Mouse (Mus musculus): ENCODE data around the gene Ugt1a6b. TPM values are rescaled to one million over a fixed set of nuclear protein-coding genes. Genes with fewer than 3 reads are reported as not detected.

Gene Ugt1a6b
- polyA plus RNA-seq, 1 experiment from 2014 or later = 0.55 TPM

GRCm38 (mm10) chr1:88247660-88248059, 144.6 kb downstream of the Ugt1a6b start:
- no peak for ATAC-seq (replicated peaks; ENCODE audit: low FRiP score, low read depth)
- DNase-seq (ENCODE audit: low spot score) = no peak
- H3K4me3 ChIP-seq (replicated peaks; ENCODE audit: low read depth, low read length) = no peak overlapping the region
- no peak overlapping the region for H3K4me2 ChIP-seq (ENCODE audit: low read length)
- H3K27me3 ChIP-seq (ENCODE audit: insufficient read depth, low read length) = no peaks in the 10 kb centered on the region
- 44% methylated on average over 2 of the region's 2 CpGs for WGBS
- H3K27ac ChIP-seq = no peak overlapping the region
- no peak for TF ChIP-seq CTCF (IDR thresholded peaks at IDR 0.05; ENCODE audit: low read depth)
- H3K9ac ChIP-seq (ENCODE audit: low read depth, low read length) = no peak overlapping the region
- no peaks in the 10 kb centered on the region for H3K36me3 ChIP-seq (ENCODE audit: insufficient read depth, low read length)
- H3K9me3 ChIP-seq (replicated peaks; ENCODE audit: low read length) = peaks cover 38% of the 10 kb centered on the region
- H3K4me1 ChIP-seq (replicated peaks; ENCODE audit: insufficient read depth, low read length) = no peaks in the 10 kb centered on the region

- Histone ChIP-seq H3K4me3 (replicated peaks; ENCODE audit: low read depth, low read length) (no peak overlapping the region), H3K4me2 (ENCODE audit: low read length) (no peak overlapping the region), H3K9ac (ENCODE audit: low read depth, low read length) (no peak overlapping the region), H3K36me3 (ENCODE audit: insufficient read depth, low read length) (no peaks in the 10 kb centered on the region), H3K27me3 (ENCODE audit: insufficient read depth, low read length) (no peaks in the 10 kb centered on the region), H3K4me1 (replicated peaks; ENCODE audit: insufficient read depth, low read length) (no peaks in the 10 kb centered on the region), H3K9me3 (replicated peaks; ENCODE audit: low read length) (peaks cover 38% of the 10 kb centered on the region), H3K27ac (no peak overlapping the region)
- TF ChIP-seq CTCF (IDR thresholded peaks at IDR 0.05; ENCODE audit: low read depth) = no peak
- 70% methylated on average over 4 of the region's 4 CpGs for WGBS
- DNase-seq (ENCODE audit: low spot score) = no peak
- no peak for ATAC-seq (replicated peaks; ENCODE audit: low FRiP score, low read depth)
These were observed 145.6 kb downstream of the Ugt1a6b start for GRCm38 (mm10) chr1:88248658-88249057.

GRCm38 (mm10) chr1:88249596-88249995, 146.5 kb downstream of the Ugt1a6b start:
- peaks cover 38% of the 10 kb centered on the region for H3K9me3 ChIP-seq (replicated peaks; ENCODE audit: low read length)
- WGBS = 75% methylated on average over 7 of the region's 7 CpGs
- no peak for ATAC-seq (replicated peaks; ENCODE audit: low FRiP score, low read depth)

GRCm38 (mm10) chr1:88250023-88250422, 147.0 kb downstream of the Ugt1a6b start:
- WGBS = 83% methylated on average over 5 of the region's 5 CpGs
- Histone ChIP-seq H3K4me2 (ENCODE audit: low read length) (no peak overlapping the region), H3K36me3 (ENCODE audit: insufficient read depth, low read length) (no peaks in the 10 kb centered on the region), H3K9ac (ENCODE audit: low read depth, low read length) (no peak overlapping the region), H3K27me3 (ENCODE audit: insufficient read depth, low read length) (no peaks in the 10 kb centered on the region), H3K9me3 (replicated peaks; ENCODE audit: low read length) (peaks cover 35% of the 10 kb centered on the region), H3K4me3 (replicated peaks; ENCODE audit: low read depth, low read length) (no peak overlapping the region), H3K4me1 (replicated peaks; ENCODE audit: insufficient read depth, low read length) (no peaks in the 10 kb centered on the region), H3K27ac (no peak overlapping the region)
- no peak for TF ChIP-seq CTCF (IDR thresholded peaks at IDR 0.05; ENCODE audit: low read depth)
- DNase-seq (ENCODE audit: low spot score) (no peak), ATAC-seq (replicated peaks; ENCODE audit: low FRiP score, low read depth) (no peak)

More at GRCm38 (mm10) chr1:88249596-88249995, 146.5 kb downstream of the Ugt1a6b start:
- TF ChIP-seq CTCF (IDR thresholded peaks at IDR 0.05; ENCODE audit: low read depth) = no peak
- H3K4me1 ChIP-seq (replicated peaks; ENCODE audit: insufficient read depth, low read length) = no peaks in the 10 kb centered on the region
- no peak overlapping the region for H3K4me3 ChIP-seq (replicated peaks; ENCODE audit: low read depth, low read length)
- no peak overlapping the region for H3K27ac ChIP-seq
- H3K4me2 ChIP-seq (ENCODE audit: low read length) = no peak overlapping the region
- H3K27me3 ChIP-seq (ENCODE audit: insufficient read depth, low read length) = no peaks in the 10 kb centered on the region
- DNase-seq (ENCODE audit: low spot score) = no peak
- H3K36me3 ChIP-seq (ENCODE audit: insufficient read depth, low read length) = no peaks in the 10 kb centered on the region
- no peak overlapping the region for H3K9ac ChIP-seq (ENCODE audit: low read depth, low read length)

- H3K9me3 ChIP-seq (replicated peaks; ENCODE audit: low read length) = peaks cover 17% of the 10 kb centered on the region
- H3K27me3 ChIP-seq (ENCODE audit: insufficient read depth, low read length) = no peaks in the 10 kb centered on the region
- ATAC-seq (replicated peaks; ENCODE audit: low FRiP score, low read depth) (0 out of 2 replicates have a peak, but pooled peaks have one; percentile 8), DNase-seq (ENCODE audit: low spot score) (no peak)
- no peak overlapping the region for H3K4me3 ChIP-seq (replicated peaks; ENCODE audit: low read depth, low read length)
- 62% methylated on average over 8 of the region's 8 CpGs for WGBS
- H3K27ac ChIP-seq = no peak overlapping the region
- H3K4me2 ChIP-seq (ENCODE audit: low read length) = no peak overlapping the region
- TF ChIP-seq CTCF (IDR thresholded peaks at IDR 0.05; ENCODE audit: low read depth) = no peak
- H3K36me3 ChIP-seq (ENCODE audit: insufficient read depth, low read length) = no peaks in the 10 kb centered on the region
- H3K4me1 ChIP-seq (replicated peaks; ENCODE audit: insufficient read depth, low read length) = no peaks in the 10 kb centered on the region
- no peak overlapping the region for H3K9ac ChIP-seq (ENCODE audit: low read depth, low read length)
These were observed 150.1 kb downstream of the Ugt1a6b start for GRCm38 (mm10) chr1:88253106-88253505.

GRCm38 (mm10) chr1:88253540-88253939, 150.5 kb downstream of the Ugt1a6b start:
- Histone ChIP-seq H3K9ac (ENCODE audit: low read depth, low read length) (no peak overlapping the region), H3K9me3 (replicated peaks; ENCODE audit: low read length) (peaks cover 17% of the 10 kb centered on the region), H3K4me3 (replicated peaks; ENCODE audit: low read depth, low read length) (no peak overlapping the region), H3K4me2 (ENCODE audit: low read length) (no peak overlapping the region), H3K4me1 (replicated peaks; ENCODE audit: insufficient read depth, low read length) (no peaks in the 10 kb centered on the region), H3K27ac (no peak overlapping the region), H3K36me3 (ENCODE audit: insufficient read depth, low read length) (no peaks in the 10 kb centered on the region), H3K27me3 (ENCODE audit: insufficient read depth, low read length) (no peaks in the 10 kb centered on the region)
- no peak for DNase-seq (ENCODE audit: low spot score)
- TF ChIP-seq CTCF (IDR thresholded peaks at IDR 0.05; ENCODE audit: low read depth) = no peak
- no peak for ATAC-seq (replicated peaks; ENCODE audit: low FRiP score, low read depth)
- WGBS = 70% methylated on average over 6 of the region's 6 CpGs
